Mouse (Mus musculus): ENCODE data around the gene Tnr. TPM values are rescaled to one million over a fixed set of nuclear protein-coding genes. Genes with fewer than 3 reads are reported as not detected.

The Tnr gene
- total RNA-seq, 2 experiments from 2014 or later = 112 TPM

DNA sequence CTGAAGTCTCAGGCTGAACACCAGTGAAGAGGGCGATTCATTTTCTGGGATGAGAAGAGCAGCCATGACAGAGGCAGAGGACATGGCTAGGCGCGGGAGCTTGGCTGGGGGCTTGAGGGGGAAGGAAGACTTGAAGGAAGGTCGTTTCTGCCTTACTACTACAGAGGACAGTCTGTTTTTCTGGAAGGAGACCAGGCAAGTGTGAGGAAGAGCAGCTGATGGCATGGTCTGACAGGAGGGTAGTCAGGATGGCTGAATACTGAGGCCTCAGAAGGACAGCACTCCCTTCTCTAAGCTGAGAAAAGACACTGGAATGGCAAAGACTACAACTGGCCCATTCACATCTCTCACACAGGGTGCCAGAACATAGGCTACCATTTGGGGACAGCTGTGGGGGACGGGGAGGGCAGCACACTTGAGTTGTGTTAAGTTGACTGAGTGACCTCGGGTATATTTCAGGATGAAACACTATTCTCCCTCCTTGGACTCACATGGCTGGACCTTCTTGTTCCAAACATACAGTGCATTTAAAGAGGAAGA, 90.6 kb downstream of the Tnr start:
- intact Hi-C loops (cut with DNase I) = no loop called here
- peak in 1 of 2 experiments; percentile 27 for DNase-seq (ENCODE audit: extremely low spot score in 1 of 2, low spot score in 2 of 2)

DNA sequence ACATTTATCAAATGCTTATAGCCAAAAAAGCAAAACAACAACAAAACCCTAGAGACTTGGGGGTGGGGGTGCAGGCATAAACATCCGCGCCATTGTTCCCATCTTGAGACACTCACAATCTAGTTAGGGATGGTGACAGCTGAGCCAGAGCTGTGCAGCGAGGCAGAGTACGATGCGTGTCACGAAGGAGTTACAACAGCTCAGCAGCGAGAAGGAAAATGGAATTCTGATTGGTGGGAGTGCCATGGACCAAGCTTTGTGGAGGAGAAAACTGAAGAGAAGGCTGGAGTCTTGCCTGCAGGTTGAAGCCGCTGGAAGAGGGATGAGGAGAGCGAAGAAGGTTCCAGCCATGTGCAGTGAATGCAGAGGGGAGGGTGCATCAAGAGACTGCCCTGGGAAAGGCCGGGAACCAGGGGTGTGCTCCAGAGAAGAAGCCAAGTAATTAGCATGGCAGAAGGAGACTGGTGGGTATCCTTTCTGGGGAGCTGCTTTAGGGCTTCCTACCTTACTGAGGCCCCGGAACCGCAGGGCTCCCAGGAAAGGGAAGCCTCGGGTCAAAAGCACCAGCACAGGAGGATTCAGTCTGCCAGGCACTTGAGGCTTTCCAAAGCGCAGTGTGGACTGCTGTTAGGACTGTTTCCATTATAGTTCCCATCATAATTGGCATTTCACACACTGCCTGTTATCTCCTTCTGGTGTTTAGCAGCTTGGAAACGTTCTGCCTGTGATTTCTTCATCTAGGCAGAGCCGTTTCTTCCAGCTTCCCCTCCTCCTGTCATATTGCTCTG, 91.3 kb downstream of the Tnr start:
- intact Hi-C loops (cut with DNase I) = no loop called here
- DNase-seq (ENCODE audit: extremely low spot score in 1 of 2, low spot score in 2 of 2) = peak; percentile 30 to 41

DNA sequence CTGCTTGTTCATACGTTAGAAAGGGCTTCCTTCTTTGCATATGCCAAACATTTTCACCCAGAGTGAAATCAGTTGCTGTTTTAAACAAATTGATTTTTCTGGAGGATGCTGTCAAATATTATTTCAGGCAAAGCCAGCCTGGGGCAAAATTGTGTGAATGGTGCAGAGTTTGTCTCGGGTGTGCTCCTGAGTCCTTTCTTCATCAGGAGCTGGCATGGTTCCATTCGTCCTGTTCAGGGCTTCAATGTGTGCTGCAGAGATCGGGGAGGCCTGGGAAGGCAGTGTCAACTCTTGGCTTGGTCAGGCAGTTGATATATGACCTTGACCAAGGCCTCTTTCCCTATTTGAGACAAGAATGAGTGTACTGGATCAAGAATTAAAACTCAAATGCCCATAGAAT, 92.1 kb downstream of the Tnr start:
- intact Hi-C loops (cut with DNase I) = no loop called here
- DNase-seq (ENCODE audit: extremely low spot score in 1 of 2, low spot score in 2 of 2) = peak in 1 of 2 experiments; percentile 33

DNA sequence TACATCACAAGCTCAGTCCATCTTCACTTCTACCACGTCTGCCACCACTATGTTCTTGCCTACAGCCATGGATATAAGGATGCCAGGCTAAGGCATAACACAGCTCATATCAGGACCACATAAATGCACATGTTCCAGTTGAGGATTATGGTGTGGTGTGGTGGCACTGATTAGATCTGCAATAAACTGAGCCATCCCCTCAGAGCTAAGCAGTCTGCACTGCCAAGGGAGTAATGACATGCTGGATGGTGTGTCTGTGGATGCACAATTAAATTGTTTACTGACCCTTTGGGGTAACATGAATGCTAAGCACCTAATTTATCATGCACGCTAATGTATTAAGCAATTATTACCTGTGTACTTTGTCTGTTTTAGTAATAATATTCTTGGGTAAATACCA, 95.6 kb downstream of the Tnr start:
- DNase-seq (ENCODE audit: extremely low spot score in 1 of 2, low spot score in 2 of 2) = no peak
- intact Hi-C loops (cut with DNase I) = no loop called here

DNA sequence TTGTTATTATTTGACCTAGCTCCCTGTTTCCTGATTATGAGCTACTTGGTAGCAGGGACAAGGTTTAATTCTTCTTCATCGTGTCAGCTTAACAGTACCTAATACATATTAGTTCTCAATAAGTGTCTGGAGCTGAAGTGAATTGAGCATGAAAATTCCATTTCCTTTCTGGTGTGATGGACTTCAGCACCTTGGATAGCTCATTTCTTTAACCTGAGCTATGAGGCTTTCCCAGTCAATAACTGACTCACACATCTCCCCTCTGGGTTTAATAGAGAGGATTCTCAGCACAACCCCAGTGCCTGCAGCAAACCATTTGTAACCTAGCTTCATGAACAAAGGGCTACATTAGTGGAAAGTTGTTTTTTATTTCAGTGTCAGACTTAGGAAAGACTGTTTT, 97.8 kb downstream of the Tnr start:
- no peak for DNase-seq (ENCODE audit: extremely low spot score in 1 of 2, low spot score in 2 of 2)
- intact Hi-C loops (cut with DNase I) = no loop called here

DNA sequence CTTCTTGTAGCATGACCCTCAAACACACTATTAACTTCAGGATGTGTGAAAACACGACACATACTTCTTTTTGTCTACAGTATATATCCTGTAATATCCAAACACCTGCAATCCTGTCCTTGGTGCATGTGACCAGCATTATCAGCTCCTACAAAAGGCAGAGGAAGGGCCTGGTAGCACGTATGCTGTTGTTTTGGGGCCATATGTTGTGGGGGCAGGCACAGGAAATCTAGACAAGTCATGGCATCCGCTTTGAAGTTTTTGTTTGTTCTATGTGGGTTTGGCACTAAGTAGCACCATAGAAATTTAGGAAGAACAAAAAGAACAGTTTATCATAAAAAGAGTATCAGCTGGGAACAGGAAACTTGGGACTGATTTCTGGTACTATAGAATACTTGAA, 105.5 kb downstream of the Tnr start:
- DNase-seq (ENCODE audit: extremely low spot score in 1 of 2, low spot score in 2 of 2) = no peak
- intact Hi-C loops (cut with DNase I) = no loop called here

DNA sequence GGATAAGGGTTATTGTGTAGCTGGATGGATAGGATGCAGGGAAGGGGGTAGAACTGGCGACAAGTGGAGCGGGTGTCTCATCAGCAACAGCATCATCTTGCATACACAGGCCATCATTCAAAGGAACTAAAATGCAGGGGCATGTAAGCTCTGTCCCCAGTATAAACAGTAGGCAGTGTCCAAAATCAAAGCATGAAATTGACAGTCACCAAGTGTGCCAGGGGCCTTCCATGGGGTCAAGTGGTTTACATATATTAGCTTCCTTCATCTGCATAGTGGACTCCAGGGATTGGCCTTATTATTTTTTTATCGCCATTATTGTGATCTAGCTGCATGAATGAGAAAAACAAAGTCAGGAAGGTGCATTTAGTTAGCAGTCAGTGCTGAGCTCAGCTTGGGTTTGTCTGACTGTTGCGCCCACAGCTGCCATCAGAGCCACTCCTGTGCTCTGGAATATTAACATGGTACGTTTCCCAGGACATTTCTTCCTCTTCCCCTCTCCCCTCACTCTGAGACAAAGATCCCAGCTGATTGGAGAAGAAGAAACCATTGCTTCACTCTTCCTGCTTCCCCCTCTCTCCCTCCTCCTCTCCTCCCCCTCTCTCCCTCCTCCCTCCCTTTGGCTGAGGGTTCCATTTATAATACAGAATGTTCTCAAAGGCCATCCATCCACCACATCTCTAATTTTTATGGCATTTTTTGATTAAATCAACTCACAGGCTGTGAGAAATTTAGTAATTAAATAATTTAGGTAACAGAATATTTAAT, 106.4 kb downstream of the Tnr start:
- no peak for DNase-seq (ENCODE audit: extremely low spot score in 1 of 2, low spot score in 2 of 2)
- intact Hi-C loops (cut with DNase I) = no loop called here

DNA sequence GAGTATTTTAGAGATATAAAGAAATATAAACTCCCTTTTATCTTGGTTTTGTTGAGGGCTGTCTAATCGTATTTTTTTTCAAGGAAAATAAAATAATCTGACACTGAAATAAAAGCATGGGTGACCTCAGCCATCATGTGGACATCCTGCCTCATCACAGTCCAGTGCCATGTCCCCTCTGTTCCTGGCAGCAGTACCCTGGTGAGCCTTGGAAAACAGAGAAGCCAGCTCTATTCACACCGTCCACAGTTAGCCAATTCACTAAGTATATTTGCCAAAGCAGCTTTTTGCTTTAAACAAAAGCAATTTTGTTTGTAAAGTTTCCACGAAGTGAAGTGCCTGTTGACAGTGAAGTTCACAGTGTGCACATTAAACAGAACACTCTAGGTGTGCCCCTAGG, 109.0 kb downstream of the Tnr start:
- DNase-seq (ENCODE audit: extremely low spot score in 1 of 2, low spot score in 2 of 2) = no peak
- intact Hi-C loops (cut with DNase I) = no loop called here

DNA sequence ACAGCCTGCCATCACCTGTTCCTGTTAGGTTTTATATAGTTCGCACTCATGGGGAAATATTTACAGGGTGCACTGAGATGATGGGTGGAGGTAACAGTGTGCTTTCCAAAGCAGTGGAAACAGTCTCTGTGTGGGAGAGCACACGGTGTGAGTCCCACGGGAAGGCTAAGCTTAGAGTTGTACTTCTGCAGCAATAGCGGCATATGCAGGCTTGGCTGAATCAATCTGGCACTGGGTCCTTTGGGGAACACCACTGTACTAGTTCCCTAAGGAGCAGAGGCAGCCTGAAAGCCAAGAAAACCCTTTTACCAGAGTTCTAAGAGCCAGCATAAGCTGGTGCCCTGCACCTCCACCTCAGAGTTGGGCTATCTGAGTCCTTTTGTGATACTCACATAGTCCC, 115.8 kb downstream of the Tnr start:
- intact Hi-C loops (cut with DNase I) = no loop called here
- DNase-seq (ENCODE audit: extremely low spot score in 1 of 2, low spot score in 2 of 2) = no peak

DNA sequence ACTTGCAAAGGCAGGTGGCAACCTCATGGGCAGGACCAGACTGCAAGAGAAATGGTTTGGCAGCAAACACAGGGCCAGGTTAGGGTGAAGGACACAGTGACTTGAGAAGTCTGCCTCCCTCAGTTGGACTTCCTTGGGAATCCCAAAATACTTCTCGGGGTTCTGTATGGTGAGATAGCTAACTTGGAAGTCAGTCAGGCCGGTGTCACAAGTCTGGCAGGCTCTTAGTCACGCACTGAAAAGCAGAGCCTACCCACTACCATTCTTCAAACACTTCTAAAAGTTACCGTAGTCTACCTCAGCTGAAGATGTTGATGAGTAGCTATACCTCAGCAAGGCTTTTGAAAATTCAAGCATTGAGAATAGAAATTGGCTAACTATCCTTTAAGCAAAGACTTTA, 122.2 kb downstream of the Tnr start:
- DNase-seq (ENCODE audit: extremely low spot score in 1 of 2, low spot score in 2 of 2) = no peak
- intact Hi-C loops (cut with DNase I) = no loop called here

DNA sequence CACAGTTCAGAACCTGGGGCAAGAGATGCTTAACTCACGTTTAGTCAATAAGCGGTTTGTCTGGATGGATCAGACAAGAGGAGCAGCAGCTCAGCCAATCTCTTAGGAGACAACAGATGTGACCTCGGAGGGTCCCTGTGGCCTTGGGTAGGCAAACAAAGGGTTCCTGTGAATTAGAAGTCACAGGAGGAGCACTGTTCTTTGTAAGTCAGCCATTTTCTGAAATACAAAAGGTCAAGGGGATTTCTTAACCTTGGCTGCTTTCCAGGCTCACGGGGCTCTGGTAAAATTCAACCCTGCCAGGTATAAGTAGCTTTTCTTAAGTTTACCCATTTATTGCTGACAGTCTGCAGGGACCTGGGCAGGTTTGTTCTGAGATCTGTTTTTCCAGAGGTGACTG, 126.9 kb downstream of the Tnr start:
- intact Hi-C loops (cut with DNase I) = loop anchor here (10.0 kb wide), 1 partner anchor 256 kb away; no protein-coding TSS in a partner anchor

DNA sequence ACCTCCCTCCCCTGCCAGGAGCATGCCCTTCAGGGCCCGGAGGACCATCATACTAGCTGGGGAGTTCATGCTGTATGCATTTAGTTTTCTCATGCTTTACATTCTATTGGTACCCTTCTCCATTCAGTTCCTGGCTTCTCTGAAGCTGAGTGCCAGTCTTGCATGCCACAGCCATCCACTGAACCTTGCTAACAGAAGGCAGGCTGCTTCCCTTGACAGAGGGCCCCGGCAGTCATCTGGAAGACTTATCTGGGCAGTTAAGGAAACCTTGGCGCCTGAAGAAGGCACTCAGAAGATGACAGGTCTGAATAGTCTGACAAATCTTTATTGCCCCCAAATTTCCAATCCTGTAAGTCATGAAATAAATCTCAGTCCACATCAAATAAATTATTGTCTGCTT, 131.7 kb downstream of the Tnr start:
- no peak for DNase-seq (ENCODE audit: extremely low spot score in 1 of 2, low spot score in 2 of 2)
- intact Hi-C loops (cut with DNase I) = loop anchor here (10.0 kb wide), 1 partner anchor 260 kb away; no protein-coding TSS in a partner anchor

More for the DNA sequence above, 126.9 kb downstream of the Tnr start:
- DNase-seq (ENCODE audit: extremely low spot score in 1 of 2, low spot score in 2 of 2) = no peak

DNA sequence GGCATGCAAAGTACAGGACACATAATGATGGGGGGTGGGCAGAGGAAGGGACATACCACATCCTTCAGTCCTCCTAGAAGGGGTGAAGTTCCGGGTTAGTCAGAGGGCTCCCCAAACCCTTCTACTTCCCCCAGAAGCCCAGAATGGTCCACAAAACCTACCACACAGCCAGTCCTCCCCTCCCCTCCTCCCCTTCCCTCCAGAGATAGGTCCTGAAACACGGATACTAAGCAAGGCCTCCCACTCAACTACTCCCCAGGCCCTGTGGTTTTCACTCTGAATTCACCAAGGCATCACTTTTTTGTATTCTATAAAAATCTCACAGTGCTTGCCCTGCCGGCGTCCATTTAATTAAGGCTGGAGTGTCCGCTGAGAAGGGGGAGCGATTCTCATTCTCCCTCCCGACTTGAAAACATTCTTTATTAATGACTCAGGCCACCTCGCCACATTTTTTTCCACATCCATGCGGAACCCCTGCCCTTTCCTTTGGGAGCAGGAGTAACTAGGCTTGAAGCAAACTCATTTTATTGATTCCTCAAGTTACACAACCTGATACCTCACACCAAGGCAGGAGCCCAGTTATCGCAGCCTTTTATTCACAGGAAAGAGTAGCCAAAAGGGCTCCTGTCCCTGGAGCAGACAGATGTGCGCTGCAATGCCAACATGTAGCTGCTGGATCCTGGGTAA, 134.4 kb downstream of the Tnr start:
- intact Hi-C loops (cut with DNase I) = loop anchor here (10.0 kb wide), 1 partner anchor 263 kb away; no protein-coding TSS in a partner anchor
- no peak for DNase-seq (ENCODE audit: extremely low spot score in 1 of 2, low spot score in 2 of 2)

DNA sequence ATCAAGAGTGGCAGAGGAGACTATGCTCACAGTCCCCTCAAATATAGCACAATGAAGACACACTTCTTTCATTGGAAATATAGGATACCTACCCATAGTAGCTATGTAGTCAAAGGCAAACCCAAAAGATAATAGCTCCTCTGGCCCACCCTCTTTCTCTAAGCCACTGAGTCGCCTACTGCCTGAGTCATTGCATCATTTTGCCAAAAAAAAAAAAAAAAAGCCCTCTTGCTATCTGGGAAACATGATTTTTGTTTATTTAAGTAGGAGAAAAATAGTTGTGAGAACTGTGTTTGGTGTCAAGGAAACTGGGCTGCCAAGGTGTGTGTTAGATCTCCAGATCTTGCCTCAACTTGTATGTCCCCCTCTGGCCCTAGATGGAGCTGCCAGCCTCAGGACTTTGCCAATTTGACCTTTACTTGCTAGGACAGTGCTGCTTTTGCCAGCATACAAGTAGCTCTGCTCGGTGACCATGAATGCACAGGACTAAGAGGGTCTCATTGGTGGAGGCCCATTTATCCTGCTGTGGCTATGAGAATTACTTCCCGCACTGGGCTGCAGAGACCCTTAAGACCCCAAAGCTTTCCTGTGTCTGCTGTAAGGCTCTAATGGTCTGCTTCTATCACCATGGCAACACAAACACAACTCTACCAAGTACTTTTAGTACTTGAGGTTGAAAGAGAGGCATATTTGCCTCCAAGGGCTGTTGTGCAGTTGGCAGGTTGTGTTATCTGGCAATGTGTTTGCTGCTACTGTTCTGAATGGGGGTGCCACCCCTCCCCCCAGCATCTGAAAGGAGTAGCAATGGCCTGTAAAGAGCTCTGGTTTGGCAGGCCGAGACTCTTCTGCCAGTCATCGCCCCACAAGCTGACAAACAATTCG, 137.3 kb downstream of the Tnr start:
- intact Hi-C loops (cut with DNase I) = loop anchor here (5.0 kb wide), 1 partner anchor 139 kb away; the partner anchor contains the start of gene Tnr
- no peak for DNase-seq (ENCODE audit: extremely low spot score in 1 of 2, low spot score in 2 of 2)

DNA sequence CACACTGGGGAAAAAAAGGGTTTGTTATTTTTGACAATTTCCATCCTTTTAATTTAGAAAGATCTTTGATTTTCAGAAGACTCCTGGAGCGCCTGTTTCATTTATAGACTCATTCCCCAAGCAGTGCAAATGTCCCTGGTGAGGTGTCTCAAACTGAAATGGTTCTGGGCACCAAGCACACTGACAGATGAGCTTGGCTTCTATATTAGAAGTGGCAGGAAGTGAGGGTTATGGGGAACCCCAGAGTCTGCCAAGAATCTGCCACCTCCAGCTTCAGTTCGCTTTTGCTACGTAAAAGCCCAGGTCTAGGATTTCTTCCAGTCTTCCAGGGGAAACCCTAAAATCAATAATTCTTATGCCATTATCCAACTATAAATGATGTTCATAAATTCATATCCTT, 140.9 kb downstream of the Tnr start:
- intact Hi-C loops (cut with DNase I) = loop anchor here (5.0 kb wide), 1 partner anchor 142 kb away; the partner anchor contains the start of gene Tnr
- no peak for DNase-seq (ENCODE audit: extremely low spot score in 1 of 2, low spot score in 2 of 2)

DNA sequence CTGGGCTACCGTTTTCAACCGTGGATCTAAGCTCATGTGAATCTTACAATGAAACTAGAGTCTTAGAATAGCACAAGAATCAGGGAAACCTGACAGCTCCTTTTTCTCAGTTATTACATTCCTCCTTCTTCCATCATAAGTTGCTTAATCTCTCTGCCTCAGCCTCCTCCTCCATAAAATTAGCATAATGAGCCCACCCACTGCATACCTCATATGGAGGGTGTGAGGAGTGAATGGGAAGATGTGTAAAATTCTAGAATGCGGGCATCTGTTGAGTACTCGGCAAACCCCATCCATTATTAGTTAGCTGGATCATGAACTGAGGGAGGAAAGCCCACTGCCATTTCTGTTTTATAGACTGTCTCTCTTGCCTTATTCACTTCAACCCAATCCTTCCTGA, 141.4 kb downstream of the Tnr start:
- no peak for DNase-seq (ENCODE audit: extremely low spot score in 1 of 2, low spot score in 2 of 2)
- intact Hi-C loops (cut with DNase I) = loop anchor here (5.0 kb wide), 1 partner anchor 143 kb away; the partner anchor contains the start of gene Tnr

DNA sequence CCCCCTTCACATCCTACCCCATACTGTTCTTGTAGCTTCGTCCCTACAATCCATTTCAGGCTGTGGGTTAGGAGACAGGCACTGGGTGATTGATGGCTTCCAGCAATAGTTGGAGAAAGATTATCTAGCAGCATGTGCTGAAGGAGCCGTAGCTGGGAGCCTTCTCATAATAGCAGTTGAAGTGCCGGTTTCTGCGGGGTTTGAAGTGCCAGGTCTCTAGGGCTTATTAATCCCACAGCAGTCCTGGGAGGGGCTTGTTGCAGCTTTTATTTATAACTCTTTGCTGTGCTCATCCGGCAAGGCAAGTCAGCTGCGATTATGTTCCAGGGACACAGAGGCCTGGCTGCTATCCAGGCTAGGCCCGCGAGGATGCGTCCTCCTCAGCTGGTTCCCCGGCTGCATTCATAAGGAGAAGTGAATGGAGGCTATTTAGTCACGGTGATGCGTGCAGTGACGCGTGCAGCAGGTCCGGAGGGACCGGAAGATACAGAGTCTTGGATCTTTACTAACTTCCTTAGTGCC, 147.1 kb downstream of the Tnr start:
- intact Hi-C loops (cut with DNase I) = no loop called here
- peak; percentile 76 to 82 for DNase-seq (ENCODE audit: extremely low spot score in 1 of 2, low spot score in 2 of 2)

DNA sequence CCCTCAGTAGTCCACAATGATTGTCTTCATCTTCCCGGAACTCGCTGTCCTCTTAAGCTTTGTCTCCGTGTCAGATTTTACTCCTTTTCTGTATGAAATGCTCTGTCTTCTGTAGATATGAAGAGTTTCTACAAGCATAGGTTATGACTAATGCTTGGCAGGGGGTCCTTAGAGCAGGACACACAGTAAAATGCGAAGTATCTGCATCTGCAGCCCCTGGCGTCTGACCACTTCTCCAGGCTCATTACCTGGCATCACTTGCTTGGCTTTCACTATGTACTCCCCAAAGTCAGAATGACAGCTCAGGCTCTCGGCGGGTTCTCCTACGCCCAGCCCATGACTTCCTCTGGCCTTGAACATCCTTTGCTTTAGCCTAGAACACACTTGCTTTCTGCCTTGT, 147.6 kb downstream of the Tnr start:
- intact Hi-C loops (cut with DNase I) = no loop called here
- DNase-seq (ENCODE audit: extremely low spot score in 1 of 2, low spot score in 2 of 2) = no peak

Measured in left cerebral cortex, postnatal 10 days (tissue).